Mouse (Mus musculus): ENCODE data around the gene Mccc2. TPM values are rescaled to one million over a fixed set of nuclear protein-coding genes. Genes with fewer than 3 reads are reported as not detected.

The Mccc2 gene
- polyA plus RNA-seq, 1 experiment from 2014 or later: 35.3 TPM

DNA sequence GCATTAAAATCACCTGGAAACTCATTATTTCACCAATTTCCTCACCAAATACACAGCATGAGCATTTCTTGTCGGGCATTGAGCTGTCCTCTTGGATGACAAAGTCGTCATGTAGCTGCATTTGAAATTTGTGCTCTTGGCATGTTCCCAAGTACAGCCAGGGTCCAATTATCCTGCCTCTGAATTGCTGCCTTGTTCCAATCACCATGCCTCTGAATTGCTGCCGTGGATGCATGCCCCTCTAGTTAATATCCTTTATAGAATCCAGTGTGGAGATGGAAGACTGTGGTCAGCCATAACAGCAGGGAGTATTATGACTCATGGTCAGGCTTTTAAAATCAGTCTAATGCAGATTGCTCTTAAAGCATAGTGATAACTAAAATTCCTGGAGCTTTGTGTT lies 77.7 kb downstream of the Mccc2 start:
- WGBS: 55% methylated on average over 3 of the region's 3 CpGs
- ATAC-seq (ENCODE audit: low FRiP score, low read depth): no peak

DNA sequence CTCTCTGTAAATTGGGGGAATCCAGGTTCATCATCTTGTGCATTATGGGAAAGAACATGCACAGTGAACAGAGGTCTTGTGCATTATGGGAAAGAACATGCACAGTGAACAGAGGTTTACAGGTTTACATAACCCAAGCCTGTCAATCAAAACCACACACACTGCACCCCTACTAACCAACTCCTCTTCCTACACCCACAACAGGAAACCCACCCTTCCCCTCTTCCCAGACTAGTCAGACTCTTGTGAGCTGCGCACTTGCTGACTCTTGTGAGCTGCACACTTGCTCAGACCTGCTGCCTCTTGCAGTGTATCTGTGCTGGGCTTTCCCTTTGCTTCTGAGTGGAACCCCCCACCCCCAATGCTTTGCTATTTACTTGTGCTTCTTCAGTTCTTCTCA lies 83.0 kb downstream of the Mccc2 start:
- no peak overlapping the region for H3K9ac ChIP-seq
- H3K9me3 ChIP-seq: no peaks in the 10 kb centered on the region
- no peak overlapping the region for H3K4me3 ChIP-seq
- 97% methylated on average over 1 of the region's 1 CpGs for WGBS
- H3K36me3 ChIP-seq: no peaks in the 10 kb centered on the region
- ATAC-seq (ENCODE audit: low FRiP score, low read depth): no peak
- H3K27me3 ChIP-seq (replicated peaks): no peaks in the 10 kb centered on the region
- H3K4me1 ChIP-seq: no peaks in the 10 kb centered on the region
- no peak overlapping the region for H3K4me2 ChIP-seq (replicated peaks)
- H3K27ac ChIP-seq: no peak overlapping the region

More for the DNA sequence above, 77.7 kb downstream of the Mccc2 start:
- H3K9me3 ChIP-seq: no peaks in the 10 kb centered on the region
- H3K27ac ChIP-seq: no peak overlapping the region
- no peaks in the 10 kb centered on the region for H3K36me3 ChIP-seq
- H3K4me2 ChIP-seq (replicated peaks): no peak overlapping the region
- H3K4me1 ChIP-seq: peaks cover 9% of the 10 kb centered on the region
- H3K4me3 ChIP-seq: no peak overlapping the region
- no peaks in the 10 kb centered on the region for H3K27me3 ChIP-seq (replicated peaks)
- H3K9ac ChIP-seq: no peak overlapping the region

DNA sequence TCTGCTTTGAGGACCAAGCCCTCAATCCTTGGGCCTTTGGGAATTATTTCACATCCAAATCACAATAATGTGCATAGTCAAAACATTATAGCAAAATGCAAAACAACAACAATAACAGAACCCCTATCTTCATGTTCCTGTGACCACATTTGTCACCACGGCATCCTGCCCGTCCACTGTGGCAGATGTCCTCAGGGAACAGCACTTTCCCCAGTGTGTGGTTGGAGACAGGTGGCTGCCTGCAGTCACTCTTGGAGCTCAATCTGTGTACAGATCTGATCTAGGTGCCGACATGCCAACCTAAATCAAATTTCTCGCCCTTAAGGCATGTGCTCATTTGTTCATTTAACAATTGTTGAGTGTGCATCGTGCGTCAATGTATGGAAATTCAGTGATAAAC lies 83.9 kb downstream of the Mccc2 start:
- Histone ChIP-seq H3K9me3 (no peaks in the 10 kb centered on the region), H3K4me2 (replicated peaks) (no peak overlapping the region), H3K4me1 (0 out of 2 replicates have a peak, but pooled peaks cover 6% of the 10 kb centered on the region), H3K27me3 (replicated peaks) (no peaks in the 10 kb centered on the region), H3K27ac (no peak overlapping the region), H3K9ac (no peak overlapping the region), H3K4me3 (no peak overlapping the region), H3K36me3 (no peaks in the 10 kb centered on the region)
- 80% methylated on average over 6 of the region's 6 CpGs for WGBS
- ATAC-seq (ENCODE audit: low FRiP score, low read depth): no peak

DNA sequence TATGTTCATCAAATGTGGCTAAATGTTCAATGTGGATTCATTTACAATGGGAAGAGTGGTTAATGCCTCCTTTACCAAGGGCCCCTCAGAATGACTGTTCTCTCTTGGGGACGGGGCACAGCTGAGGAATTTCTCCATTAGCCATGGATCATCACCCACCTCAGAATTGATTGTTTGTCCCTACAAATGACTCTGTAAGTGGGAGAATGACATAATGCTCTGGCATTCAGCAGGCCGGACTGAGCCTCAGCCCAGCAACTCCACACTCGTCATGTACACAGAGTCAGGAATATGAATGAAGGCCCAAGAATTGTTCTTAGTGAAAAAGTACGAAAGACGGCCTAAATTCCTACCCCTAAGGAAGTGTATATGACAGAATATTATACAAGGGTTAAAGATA lies 89.2 kb downstream of the Mccc2 start:
- no peaks in the 10 kb centered on the region for H3K27me3 ChIP-seq (replicated peaks)

DNA sequence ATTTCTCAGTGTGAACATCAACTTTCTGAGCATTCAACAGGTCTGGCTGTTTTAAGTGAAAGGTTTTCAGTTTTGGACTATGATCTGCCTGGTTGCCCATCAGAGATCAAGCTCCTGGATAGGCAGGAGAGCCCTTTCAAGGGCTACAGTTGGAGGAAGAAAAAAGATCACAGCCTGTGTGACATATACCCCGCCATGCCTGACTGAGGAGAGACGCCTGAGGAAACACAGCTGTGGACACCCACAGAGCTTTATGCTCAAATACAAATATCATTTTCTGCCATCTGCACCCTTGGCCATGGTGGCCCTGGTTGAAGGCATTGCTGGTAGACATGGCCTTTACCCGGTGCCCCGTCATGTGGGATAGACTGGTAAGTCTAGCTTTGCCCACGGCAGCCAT lies 99.8 kb downstream of the Mccc2 start:
- ATAC-seq (ENCODE audit: low FRiP score, low read depth): no peak
- Histone ChIP-seq H3K27ac (no peak overlapping the region), H3K4me1 (no peaks in the 10 kb centered on the region), H3K9me3 (no peaks in the 10 kb centered on the region), H3K4me2 (replicated peaks) (no peak overlapping the region), H3K9ac (no peak overlapping the region), H3K4me3 (no peak overlapping the region), H3K36me3 (no peaks in the 10 kb centered on the region), H3K27me3 (replicated peaks) (no peaks in the 10 kb centered on the region)
- 79% methylated on average over 5 of the region's 5 CpGs for WGBS

More for the DNA sequence above, 89.2 kb downstream of the Mccc2 start:
- peaks cover 17% of the 10 kb centered on the region for H3K4me1 ChIP-seq
- no peak overlapping the region for H3K27ac ChIP-seq
- no peak overlapping the region for H3K4me3 ChIP-seq
- no peaks in the 10 kb centered on the region for H3K36me3 ChIP-seq
- WGBS: 33% methylated on average over 5 of the region's 5 CpGs
- H3K4me2 ChIP-seq (replicated peaks): no peak overlapping the region
- peak; percentile 73; the same call in 1 of the 2 replicates for ATAC-seq (ENCODE audit: low FRiP score, low read depth)
- no peak overlapping the region for H3K9ac ChIP-seq
- H3K9me3 ChIP-seq: no peaks in the 10 kb centered on the region

DNA sequence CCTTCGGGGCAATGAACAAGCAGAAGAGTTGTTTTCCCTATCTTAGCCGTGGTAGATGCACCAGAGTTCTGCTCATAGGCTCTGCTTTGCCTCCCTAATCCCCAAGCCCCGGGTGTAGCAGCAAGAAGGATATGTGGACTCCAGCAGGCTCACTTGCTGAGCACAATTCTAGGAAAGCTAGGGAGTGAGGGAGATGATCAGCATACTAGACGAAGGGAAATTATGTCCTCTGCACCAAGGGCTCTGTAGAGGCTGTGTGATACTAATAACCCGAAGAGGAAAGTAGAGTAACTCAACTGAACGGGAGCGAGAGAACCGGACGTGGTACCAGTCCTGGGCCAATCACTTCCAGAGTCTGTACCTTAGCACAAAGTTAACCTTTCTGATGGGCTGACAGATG lies 114.5 kb downstream of the Mccc2 start, which contains the start of gene Cartpt:
Gene Cartpt (minus strand): TSS at position 127 of the 400 bp plus-strand sequence.
- Histone ChIP-seq H3K4me2 (replicated peaks) (peak within 1 kb of the TSS; percentile 68), H3K36me3 (no peaks in the 10 kb centered on the region), H3K9ac (peak within 1 kb of the TSS; percentile 45; the same call in 1 of the 2 replicates), H3K27me3 (replicated peaks) (peaks cover 31% of the 10 kb centered on the region), H3K4me1 (peaks cover 12% of the 10 kb centered on the region), H3K9me3 (no peaks in the 10 kb centered on the region), H3K27ac (no peak within 1 kb of the TSS), H3K4me3 (peak within 1 kb of the TSS; percentile 39)
- no peak for ATAC-seq (ENCODE audit: low FRiP score, low read depth)
- WGBS: 44% methylated on average over 9 of the region's 9 CpGs

DNA sequence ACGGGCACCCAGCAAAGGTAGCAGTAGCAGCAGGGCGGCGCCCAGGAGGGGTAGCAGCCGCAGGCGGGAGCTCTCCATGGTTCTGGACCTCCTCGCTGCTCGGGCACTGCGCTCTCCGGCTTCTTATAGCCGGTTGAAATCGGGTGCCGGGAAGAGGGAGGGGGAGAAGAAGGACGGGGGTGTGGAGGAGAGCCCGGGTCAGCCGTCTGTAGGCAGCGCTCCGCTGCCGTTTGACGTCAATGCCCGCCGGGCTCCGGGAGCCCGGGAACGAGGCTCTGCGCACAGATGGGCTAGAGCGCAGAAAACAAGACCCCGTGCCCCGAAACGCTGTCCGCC lies 114.9 kb downstream of the Mccc2 start:
- H3K4me2 ChIP-seq (replicated peaks): peak overlapping the region; percentile 68
- WGBS: 1% methylated on average over 30 of the region's 30 CpGs
- H3K27ac ChIP-seq: no peak overlapping the region

DNA sequence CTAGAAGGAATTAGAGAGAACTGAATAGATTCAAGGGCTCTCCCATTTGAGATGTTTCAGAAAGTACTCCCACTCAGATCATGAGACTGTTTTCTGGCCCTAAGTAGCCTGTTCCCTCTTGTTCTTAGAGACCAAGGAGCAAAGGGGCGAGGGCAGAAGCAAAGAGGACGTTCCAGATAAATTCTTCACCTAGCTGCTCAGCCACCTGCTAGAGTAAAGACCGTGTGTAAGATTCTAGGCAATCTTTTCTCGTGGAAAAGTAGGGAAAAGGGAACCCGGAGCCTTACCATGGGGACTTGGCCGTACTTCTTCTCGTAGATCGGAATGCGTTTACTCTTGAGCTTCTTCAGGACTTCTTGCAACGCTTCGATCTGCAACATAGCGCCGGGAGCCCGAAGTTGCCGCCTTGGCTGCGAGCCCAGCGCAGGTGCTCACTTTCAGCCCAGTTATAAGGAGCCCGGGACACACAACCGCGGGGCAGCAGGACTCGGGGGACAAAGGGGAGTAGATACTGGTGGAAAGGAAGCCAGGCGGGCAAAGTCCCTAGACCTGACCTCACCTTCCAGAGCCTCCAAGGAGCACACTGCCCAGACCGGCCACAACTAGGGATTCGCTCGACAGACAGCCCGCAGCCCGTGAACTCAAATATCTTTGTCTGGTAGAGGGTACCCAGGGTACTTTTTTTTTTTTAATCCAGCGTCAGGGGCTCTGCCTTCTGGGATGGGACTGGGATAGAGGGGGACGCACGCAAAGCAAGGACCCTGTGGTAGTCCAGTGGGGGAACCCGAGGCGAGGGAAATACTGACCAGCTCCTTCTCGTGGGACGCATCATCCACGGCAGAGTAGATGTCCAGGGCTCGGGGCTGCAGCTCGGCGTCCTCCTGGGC lies 115.5 kb downstream of the Mccc2 start:
- 6% methylated on average over 38 of the region's 38 CpGs for WGBS
- no peak overlapping the region for H3K27ac ChIP-seq
- H3K36me3 ChIP-seq: no peaks in the 10 kb centered on the region
- no peaks in the 10 kb centered on the region for H3K9me3 ChIP-seq
- ATAC-seq (ENCODE audit: low FRiP score, low read depth): peak; percentile 41
- peak overlapping the region; percentile 39 for H3K4me3 ChIP-seq
- H3K4me2 ChIP-seq (replicated peaks): peak overlapping the region; percentile 68
- peaks cover 31% of the 10 kb centered on the region for H3K27me3 ChIP-seq (replicated peaks)
- peaks cover 12% of the 10 kb centered on the region for H3K4me1 ChIP-seq
- peak overlapping the region; percentile 45; the same call in 1 of the 2 replicates for H3K9ac ChIP-seq

More for the DNA sequence above, 114.9 kb downstream of the Mccc2 start:
- peak; percentile 63 for ATAC-seq (ENCODE audit: low FRiP score, low read depth)
- no peaks in the 10 kb centered on the region for H3K36me3 ChIP-seq
- H3K9me3 ChIP-seq: no peaks in the 10 kb centered on the region
- H3K27me3 ChIP-seq (replicated peaks): peaks cover 31% of the 10 kb centered on the region
- peaks cover 12% of the 10 kb centered on the region for H3K4me1 ChIP-seq
- H3K4me3 ChIP-seq: peak overlapping the region; percentile 39
- H3K9ac ChIP-seq: peak overlapping the region; percentile 45; the same call in 1 of the 2 replicates

DNA sequence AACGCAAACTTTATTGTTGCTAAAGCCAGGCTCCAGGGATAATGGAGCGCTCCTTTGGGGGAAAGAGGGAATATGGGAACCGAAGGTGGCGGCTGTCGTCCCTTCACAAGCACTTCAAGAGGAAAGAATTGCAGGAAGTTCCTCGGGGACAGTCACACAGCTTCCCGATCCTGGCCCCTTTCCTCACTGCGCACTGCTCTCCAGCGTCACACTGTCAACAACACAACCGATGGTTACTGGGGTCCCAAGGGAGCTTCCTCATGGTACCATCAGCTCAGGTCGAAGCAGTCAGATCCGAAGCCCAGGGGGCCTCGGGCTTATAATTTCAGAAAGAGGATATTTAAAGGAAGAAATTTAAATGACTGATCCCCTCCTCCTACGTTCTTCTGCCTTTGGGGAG lies 116.6 kb downstream of the Mccc2 start:
- WGBS: 23% methylated on average over 14 of the region's 14 CpGs
- no peak for ATAC-seq (ENCODE audit: low FRiP score, low read depth)
- Histone ChIP-seq H3K27me3 (replicated peaks) (peaks cover 31% of the 10 kb centered on the region), H3K9ac (no peak overlapping the region), H3K9me3 (no peaks in the 10 kb centered on the region), H3K4me1 (peaks cover 12% of the 10 kb centered on the region), H3K4me2 (replicated peaks) (0 out of 2 replicates have a peak overlapping the region, but pooled peaks have one; percentile 9), H3K36me3 (no peaks in the 10 kb centered on the region), H3K27ac (no peak overlapping the region), H3K4me3 (no peak overlapping the region)

Other genes with a start within 250 kb of the Mccc2 start
- 31.3 and 33.4 TPM in 2 replicates for gene Cartpt, start 114.5 kb downstream of the Mccc2 start, polyA plus RNA-seq (2016; fragmentation: Nextera tagmentation; extraction: Ambion mirVana)
- gene Bdp1, start 88.4 kb upstream of the Mccc2 start, polyA plus RNA-seq (2016; fragmentation: Nextera tagmentation; extraction: Ambion mirVana): 27.8 and 32.8 TPM in 2 replicates
- 357 and 369 TPM in 2 replicates for gene Serf1, start 92.4 kb upstream of the Mccc2 start, polyA plus RNA-seq (2016; fragmentation: Nextera tagmentation; extraction: Ambion mirVana)
- gene Smn1, start 109.2 kb upstream of the Mccc2 start, polyA plus RNA-seq (2016; fragmentation: Nextera tagmentation; extraction: Ambion mirVana): 57.4 and 60.1 TPM in 2 replicates
- 0.23 and 0.36 TPM in 2 replicates for gene Naip2, start 186.5 kb upstream of the Mccc2 start, polyA plus RNA-seq (2016; fragmentation: Nextera tagmentation; extraction: Ambion mirVana)
- 0.08 and 0.13 TPM in 2 replicates for gene Naip5, start 230.7 kb upstream of the Mccc2 start, polyA plus RNA-seq (2016; fragmentation: Nextera tagmentation; extraction: Ambion mirVana)

All from neural tube, embryonic 12.5 days (tissue).